Mouse (Mus musculus): ENCODE measurements around the gene Btbd6.

DNA sequence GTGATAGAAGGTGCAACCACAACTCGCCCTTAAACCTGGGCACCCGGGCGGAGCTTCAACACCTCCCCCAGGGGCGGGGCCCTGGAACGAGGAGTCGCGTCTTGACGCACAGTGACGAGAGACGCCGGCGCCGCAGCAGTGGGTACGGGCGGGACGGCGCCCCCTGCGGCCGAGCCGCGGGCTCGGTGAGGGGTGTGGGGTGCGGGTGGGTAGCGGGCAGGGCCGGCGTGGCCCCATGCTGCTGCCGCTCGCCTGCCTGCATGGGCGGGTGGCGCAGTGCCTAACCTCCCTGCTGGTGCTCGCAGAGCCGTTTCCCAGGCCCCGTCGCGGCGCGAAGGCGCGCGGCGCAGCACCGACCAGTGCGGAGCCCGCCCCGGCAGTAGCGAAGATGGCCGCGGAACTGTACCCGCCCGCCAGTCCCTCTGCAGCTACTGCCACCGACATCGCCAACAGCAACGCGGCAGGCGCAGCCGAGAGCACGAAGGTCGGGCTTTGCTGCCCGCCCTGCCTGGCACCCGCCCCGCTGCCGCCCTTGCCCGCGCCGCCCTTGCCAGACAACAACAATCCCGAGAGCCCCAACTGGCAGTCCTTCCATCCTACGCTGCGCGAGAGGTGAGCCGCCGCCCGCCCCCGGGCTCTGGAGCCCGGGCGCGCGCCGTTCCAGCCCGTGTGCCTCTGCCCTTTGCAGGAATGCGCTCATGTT lies at the start of gene Btbd6:
- TF ChIP-seq CTCF (IDR thresholded peaks at IDR 0.05; ENCODE audit: insufficient read depth, low read length) (0 out of 2 replicates have a peak, but pooled peaks have one; percentile 1), POLR2A (IDR thresholded peaks at IDR 0.05; ENCODE audit: borderline replicate concordance, extremely low read depth, low read depth, low read length) (peak; percentile 46; the same call in 1 of the 2 replicates)
